Mouse (Mus musculus): ENCODE data around the gene Rxylt1.
A peak's percentile ranks its signal among the peaks of the same experiment; 100 is the strongest.

The Rxylt1 gene

DNA sequence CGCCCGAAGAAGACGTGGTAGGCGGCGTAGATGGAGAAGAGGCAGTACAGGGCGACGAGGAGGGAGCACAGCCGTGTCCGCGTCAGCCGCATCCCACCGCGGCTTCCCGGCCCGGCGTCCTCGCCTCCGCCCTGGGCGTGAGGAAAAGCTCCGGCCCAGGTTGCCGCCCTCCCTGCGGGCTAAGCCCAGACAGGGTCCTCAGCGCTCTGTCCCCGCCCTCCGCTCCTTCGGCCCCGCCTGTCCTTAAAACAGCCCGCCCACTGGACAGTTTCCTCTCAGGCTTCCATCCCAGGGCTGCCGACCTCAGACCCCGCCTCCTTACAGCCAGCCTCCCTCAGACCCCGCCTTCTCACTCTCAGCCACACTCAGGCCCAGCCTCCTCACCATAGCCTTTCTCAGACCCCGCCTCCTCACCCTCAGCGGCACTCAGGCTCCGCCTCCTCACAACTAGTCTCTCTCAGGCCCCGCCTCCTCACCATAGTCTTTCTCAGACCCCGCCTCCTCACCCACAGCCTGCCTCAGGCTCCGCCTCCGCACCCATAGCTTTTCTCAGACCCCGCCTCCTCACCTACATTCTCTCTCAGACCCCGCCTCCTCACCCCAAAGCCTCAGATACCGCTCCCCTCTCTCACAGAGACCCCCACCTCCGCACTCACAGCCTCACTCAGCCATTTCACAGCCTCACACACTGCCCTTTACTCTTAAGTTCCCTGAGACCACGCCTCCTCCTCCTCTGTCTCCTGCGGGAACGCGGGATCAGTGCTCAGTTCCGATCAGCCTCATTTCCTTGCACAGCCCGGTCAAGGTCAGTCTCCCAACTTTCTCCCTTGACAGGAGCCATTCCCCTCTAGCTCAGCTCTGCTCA lies at the start of gene Rxylt1:
TSS of gene Rxylt1 (minus strand) at position 392 of the 865 bp plus-strand sequence.
- DNase-seq: peak; percentile 88 to 93

DNA sequence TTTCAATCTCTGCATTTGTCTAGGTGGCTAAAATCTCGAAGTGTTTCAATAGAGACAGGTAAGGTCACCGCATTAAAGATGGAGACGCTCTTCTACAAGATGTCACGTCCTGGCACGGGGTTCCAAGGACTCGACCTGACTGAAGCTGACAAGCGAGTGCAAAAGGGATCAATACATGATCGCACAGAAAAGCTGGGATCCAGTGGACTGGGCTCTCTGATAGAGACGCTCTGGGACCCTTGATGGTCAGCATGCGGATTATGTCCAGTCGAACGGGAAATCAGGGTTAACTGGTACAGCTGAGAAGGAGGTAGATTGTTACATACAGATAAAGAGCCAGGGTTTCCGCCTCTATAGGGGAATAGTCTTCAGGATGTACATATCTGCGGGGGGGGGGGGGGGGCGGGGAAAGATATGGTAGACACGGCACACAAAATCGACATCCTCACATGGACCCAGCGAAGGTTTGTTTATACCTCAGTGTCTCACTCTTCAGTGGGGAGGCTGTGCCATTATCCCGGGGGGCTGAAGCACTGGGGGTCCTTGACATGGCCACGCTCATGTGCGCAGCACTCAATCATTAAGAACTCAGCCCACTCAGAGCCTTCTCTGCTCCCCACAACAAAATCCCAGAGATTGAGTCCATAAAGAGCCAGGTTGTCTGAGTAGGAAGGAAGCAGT lies 24.3 kb upstream of the Rxylt1 start:
- DNase-seq: peak; percentile 8 to 20

DNA sequence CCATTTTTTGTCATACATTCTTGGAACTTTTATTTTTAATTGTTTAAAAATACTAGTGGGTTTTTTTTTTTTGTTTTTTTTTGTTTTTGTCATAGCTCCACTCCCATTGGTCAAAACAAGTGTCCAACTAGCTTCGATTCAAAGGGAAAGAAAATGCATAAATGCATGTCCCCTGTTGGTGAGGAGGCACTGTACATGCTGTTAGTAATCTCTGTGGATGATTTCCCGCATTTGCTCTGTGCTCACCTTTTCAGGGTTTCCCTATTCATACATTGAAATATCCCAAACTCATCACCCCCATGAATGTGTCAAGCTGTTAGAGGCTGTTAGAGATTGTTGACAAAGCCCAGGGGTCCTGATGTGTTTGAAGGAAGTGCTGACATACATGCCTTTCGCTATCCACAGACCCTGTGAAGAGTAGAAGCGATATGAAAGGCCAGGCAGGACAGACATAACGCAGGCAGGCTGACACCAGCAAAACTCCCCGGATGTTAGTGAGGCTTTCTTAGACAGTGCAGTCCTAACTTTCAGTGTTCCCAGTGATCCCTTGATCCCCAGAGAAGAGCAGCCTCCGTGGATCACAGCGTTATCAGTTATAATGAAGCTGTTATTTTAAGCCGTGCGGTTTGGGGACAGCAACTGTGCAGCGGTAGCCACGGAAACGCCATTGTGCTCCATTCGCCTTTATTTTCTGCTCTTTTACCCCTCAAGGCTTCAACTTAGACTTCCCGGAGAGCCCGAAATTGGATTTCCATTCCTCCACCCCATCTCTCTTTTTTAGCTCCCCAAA lies 23.5 kb upstream of the Rxylt1 start:
- DNase-seq: peak; percentile 14 to 20

DNA sequence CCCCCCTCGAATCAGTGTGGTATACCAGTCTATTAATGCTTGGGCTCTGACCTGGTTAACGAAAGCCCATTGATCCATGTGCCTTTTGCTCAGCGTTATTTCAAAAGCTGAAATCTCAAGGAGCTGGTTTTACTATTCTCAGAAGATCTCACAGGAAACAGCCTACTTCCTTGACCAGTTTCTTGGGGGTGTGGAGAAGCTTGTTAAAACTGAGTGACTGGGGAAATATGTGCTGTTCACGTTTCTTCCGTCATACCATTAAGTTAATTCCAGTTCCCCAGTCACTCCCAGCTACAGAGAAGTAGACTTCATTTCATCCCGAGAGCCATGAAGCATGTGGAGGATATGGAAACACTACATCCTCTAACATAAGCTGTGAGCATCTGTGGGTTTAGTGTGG lies 22.3 kb upstream of the Rxylt1 start:
- no peak for DNase-seq

DNA sequence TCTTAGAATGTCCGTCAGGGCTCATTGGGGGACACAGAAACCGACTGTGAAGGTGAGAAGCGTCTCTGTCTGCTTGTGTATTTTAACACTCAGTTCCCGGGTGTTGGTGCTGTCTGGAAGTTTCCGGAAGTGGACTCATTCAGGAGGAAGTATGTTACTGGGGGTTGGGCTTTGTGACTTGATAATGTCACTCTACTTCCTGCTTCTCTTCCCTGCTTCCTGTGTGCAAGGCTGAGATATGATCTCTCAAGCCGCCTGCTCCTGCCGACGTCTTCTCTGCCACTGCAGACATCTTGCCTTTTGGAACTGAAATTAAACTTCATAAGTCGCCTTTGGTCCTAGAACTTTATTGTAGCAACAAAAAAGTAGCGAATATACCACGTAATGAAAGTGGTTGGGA lies 19.5 kb upstream of the Rxylt1 start:
- no peak for DNase-seq

DNA sequence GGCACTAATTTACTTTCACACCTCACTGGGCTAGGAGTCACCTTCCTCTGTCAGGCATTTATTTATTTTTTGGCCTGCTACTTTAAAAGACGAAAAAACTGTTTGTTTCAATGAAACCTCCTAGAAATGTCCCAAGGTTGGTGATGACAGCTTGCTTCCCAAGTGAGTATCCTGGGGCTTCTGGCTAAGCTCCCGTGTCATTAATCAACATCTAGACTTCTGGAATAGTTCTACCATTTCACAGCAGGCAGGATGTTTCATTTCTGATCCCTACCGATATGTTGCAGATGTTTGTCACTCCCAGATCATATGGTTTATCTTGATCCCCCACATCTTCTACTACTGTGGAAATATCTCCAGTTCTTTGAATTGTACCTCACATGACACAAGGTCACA lies 9.5 kb upstream of the Rxylt1 start:
- no peak for DNase-seq

DNA sequence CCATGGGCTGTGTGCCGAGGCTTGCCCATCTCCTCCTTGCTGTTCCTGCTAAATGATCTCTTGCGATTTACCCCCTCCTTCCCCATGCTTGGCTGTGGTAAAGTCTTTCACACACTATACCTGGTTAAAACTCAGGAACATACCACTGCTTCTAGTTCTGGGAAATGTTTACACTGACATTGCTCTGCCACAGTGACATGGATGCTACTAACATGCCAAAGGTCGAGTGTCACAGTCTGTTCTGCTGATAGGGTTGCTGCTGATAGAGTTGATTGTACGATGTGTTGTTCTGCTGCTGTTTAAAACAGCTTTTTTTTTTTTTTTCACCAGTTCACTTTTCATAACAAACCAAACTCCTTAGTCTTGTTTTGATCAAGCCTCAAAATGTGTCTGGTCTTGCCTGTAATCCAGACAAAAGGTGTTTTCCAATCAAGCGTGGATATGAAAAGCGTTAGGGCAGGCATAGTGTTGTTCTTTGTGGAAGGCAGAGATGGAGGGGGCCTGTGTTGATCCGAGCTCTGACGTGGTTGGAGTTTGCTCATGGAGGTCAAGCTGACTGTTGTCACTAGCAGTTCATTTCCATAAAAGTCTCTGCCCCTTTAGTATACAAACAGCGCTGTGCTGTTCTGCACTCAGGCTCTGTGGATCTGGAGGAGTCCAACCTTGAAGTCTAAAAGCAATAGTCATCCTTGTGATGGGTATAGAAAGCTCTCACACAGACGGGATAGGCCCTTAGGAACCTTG lies 8.9 kb upstream of the Rxylt1 start:
- no peak for DNase-seq

DNA sequence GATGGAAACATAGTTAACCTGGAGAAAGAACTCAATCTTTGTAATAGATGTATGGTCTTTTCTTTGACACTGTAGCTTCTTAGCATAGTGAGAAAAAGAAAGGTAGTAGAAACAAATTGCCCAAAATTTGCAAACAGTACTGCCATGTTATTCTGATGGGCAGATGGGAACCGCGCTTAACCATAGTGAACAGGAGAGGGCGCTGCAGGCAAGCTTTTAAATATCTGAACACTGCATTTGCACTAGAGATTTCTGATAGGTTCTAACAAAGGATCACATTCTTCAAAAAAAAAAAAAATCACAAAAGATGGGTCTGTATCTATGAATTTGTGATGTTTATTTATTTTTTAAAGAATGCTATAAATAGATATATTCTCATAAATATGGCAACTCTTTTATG lies 8.2 kb upstream of the Rxylt1 start:
- DNase-seq: peak; percentile 46 to 70

DNA sequence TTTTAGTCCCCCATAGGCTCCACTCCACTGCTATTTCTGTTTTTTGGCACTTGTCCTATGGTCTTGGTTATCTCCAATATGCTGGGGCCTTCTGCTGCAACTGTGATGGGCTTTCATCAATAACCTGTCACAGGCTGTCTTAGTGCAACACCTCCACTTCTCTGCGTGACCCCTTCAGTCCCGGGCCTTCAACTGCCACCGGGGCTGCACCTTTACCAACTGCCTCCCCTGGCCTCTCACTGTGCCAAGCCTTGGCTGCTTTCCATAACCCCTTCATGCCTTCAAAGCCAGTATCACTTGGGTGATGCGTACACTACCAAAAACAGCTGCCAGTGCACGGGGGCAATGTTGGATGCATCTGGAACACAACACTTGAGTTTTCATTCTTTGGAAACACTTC lies 5.5 kb upstream of the Rxylt1 start:
- no peak for DNase-seq

DNA sequence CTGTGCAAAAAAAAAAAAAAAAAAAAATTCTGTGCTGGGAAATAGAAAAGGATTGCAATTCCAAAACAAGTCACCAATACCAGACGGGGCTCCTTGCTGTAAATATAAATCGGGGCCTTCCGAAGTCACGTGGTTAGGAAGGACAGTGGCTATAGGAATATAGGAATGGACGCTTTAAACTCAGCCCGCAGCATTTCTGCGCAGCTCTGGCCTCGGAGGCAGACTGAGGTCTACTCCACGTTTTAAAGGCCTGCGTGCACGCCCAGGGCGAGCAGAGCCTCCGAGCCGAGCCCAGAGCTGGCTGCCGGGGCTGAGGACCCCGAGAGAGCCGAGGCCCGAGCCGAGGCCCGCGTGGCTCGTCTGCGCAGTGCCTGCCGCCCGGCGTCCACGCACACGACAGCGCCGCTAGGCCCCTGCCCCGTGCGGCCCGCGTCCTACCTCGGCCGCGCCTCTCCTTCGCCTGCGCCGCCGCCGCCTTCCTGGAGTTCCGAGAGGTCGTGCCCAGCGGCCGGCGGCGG lies 650 bp downstream of the Rxylt1 start:
- DNase-seq: no peak

DNA sequence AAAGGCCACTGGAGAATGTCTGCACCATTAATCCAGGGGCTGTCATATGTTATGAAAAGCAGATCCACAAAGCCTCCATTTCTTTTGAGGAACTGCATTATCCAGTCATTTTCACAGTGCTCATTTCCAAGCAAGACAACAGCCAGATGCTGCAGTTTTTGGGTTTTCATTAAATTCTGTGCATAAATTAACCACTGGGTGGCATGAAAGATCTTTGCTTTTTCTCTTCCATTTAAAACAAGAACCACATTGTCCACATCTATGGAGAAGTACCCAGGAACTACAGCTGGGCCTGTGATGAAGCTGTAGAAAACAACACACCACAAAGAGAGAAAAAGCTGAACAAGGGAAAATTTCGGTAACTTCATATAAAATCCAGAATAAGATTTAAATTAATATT lies 6.7 kb downstream of the Rxylt1 start:
- no peak for DNase-seq

DNA sequence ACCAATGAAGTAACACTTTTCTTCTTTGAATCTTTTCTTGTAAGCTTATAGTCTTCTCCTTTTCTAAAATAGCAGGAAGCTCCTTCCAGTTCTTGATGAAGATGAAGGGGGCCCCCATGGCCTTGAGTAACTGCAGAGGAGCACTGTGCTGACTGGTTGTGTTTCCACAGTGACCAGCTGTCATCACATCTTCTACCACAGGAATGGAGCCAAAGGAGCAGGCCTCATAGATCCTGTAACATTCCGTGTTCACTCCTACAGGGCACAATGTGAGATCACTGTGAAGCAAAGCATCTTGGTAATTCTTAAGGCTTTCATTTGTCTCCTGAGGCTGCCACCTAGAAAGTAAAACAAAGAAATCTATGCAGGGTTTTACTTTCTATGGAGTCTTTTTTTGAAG lies 15.8 kb downstream of the Rxylt1 start:
- DNase-seq: no peak

DNA sequence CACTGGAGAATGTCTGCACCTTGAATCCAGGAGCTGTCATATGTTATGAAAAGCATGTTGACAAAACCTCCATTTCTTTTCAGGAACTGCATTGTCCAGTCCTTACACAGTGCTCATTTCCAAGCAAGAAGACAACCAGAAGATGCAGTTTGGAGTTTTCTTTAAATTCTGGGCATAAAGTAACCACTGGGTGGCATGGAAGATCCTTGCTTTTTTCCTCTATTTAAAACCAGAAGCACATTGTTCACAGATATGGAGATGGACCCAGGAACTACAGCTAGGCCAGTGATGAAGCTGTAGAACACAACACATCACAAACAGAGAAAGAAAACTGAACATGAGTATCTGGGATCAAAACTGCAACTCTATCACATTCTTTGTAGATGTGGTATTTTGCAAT lies 28.0 kb downstream of the Rxylt1 start:
- DNase-seq: no peak

DNA sequence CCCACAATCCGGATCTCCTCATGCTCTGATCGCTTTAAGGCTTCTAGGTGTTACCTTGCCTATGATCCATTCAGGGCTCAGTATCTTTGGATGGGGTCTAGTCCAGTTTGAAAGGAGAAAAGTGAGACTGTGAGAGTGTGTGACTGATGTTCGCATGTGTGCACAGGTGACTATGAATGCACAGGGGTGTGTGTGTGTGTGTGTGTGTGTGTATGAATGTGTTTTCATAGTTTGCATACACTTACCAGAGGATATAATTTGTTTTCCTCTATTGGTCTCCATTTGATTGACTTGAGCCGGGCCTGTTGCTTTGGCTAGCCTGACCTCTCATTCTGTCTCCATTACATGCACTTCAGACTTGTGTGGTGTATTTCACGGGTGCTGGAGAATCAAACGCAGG lies 41.3 kb downstream of the Rxylt1 start:
- no peak for DNase-seq

DNA sequence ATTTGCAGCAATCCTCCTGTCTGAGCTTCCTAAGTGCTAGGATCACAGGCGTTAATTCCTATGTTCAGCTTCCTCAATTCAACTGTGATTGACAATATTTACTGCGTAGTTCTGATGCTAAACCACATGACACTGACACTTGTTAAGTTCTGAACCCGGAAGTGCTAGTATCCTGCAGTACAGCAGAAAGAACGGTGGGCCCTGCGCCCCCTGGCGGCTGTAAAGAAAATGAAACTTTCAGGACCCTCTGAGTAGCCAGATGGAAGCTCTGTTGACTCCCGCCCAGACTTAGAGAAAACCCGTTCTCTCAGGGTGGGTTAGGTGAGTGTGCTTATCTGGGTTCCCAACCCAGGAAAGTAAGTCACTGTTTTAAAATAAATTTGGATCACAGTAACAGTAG lies 42.6 kb downstream of the Rxylt1 start:
- peak; percentile 32 to 62 for DNase-seq

DNA sequence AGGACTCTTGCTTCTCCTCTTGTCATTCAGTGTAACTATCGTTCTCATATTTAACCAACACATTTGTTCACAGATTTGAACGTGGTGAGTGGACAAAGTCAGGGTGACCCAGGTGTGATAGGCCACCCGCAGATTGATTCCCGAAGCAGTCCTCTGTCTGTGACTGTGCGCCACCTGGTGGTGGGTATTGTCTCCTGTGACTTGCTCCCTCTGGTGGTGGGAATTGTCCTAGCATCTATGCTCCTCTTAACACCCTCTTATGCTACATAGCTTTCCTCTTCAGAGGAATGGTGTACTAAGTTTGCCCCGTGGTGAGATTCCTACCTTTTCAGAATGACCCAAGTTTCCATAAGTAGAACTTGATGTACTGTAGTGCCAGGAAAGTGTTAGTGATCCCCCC lies 45.3 kb downstream of the Rxylt1 start:
- DNase-seq: peak; percentile 84 to 89

DNA sequence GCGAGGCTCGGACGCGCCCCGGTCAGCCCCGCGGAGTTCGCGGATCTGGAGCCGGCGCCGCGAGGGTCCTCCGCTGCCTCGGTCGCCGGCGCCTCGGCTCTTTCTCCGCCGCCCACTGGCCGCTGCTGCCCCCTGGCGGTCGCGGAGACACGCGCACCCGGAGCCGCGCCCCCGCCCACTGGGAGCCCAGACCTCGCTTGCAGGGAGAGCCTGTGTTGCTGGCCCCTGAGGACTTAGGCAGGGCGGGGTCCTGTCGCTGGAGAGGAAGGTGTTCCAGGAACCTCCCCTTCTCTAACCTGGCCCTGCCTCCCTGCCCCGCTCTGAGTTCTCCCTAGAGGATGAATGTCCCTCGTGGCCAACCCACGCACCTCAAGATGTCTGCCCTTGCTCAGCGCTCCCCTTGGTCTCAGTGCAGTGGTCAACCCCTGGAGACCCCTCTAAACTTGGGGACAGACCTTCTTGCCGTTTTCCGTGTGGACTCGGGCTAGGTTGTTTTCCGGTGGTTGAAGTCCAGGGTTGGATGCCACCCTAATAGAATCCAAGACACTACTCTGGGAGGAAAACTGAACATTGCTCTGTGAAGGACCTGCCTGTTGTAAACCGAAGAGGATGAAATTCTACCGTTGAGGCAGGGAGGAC lies 49.3 kb downstream of the Rxylt1 start:
- peak; percentile 86 to 92 for DNase-seq

DNA sequence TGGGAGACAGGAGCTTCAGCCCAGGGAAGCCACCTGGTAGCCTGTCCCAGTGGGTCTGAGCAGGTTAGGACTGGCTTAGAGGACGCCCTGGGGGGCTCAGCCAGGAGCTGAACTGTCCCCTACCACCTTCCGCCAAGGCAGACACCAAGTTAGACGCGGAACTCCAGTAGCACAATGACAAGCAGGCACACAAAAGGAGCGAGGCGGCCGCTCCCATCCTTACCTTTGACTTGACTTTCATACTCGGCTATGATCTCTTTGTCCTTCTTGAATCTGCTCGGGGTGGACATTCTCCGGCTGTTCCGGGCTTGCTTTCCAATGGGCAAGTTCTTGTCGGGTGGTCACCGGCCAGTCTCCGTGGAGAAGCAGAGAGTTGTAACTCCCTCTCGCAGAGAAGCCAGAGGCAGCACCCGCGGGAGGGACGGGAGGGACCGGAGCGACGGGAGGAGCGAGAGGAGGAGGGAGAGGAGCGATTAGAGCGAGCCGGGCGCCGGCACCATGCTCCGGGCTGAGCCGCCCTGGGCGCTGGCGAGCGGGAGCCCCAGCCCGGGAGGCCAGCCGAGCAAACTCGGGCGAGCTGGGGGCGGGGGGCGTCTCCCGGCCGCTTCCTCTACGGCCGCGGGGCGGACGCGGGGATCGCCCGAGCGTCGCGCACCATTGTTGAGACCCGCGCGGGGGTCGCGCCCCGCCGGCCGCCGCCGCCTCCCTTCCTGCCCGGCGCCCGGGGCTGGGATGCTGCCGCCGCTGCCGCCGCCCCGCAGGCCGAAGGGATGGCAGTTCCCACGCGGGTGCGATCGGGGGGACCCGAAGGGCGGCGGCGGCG lies 50.1 kb downstream of the Rxylt1 start, which contains the start of gene Srgap1:
TSS of gene Srgap1 (minus strand) at position 412 of the 823 bp plus-strand sequence.
- DNase-seq: peak; percentile 57 to 67

DNA sequence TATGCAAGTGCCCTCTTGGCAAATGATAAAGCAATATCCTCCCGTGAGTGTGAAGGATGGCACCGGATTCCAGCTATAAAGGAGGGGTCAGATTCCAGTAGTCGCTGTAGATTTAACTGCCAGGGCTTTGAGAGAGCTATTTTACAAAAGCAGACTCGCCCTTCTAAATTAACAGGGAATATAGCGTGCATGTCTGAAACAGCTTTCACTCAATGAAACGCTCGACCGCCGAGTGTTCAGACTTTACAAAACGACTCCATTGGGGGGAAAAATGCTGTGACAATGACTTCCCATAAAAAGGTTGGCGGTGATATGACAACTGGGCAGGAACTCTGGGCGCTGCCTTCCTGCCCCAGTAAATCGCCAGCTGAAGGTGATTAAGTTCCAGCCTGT lies 50.7 kb downstream of the Rxylt1 start:
- DNase-seq: no peak

DNA sequence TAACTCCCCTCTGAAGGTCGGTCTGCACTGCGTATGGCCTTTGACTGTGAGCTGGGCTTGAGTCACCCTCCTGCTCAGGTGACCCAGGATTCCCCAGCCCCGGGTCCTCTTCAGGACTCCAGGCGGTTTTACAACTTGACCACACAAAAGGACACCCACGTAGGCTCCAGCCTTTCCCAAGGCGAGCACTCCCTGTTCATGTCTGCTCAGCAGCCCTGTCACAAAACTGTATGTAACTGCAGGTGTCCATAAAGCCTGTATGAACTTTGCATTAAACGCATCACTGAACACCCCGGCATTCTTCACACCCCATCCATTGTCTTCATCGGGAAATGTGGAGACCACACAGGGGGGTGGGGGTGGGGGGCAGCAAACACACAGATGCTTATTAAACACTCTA lies 51.2 kb downstream of the Rxylt1 start:
- DNase-seq: no peak

DNA sequence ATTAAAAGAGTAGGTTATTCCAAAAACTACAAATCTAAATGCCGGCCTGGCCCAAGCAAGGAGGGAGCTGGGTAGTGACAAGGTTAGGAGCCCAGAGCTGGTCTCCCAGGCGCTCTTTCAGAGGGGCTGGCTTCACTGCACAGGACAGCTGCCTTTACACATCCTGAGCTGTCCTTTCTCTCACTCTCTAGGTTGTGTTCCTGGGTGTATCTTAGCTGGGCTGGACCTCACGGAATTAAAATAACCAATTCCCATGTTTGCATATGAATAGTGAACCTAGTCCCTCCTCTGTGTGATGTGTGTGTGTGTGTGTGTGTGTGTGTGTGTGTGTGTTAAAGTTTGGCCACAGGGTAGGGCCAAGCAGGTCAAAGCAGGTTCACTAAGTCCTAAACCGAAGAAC lies 52.2 kb downstream of the Rxylt1 start:
- DNase-seq: no peak

All from cerebellum, postnatal 25 days (tissue).